ENCODE assay signal across 19 mouse cellular contexts in genomic region chr12:35231414-35232321, GRCm38 (mm10).
A peak's percentile ranks its signal among the peaks of the same experiment; 100 is the strongest.
DNase-seq lines count a peak whose midpoint lies in the region; ATAC-seq and TF ChIP-seq lines count a peak whose summit lies in the region.
"Had no signal": no experiment of that assay in that cellular context is flagged by ENCODE, and none has a peak within 500 bp of the region (broad histone marks: within the 10 kb centered on the region; RNA-seq: fewer than 3 reads in every experiment).

No protein-coding gene starts in this region.

- no peak overlapping the region for H3K27ac ChIP-seq in forebrain, embryonic 11.5 days (ENCODE audit: low read depth, low read length)
- no peak overlapping the region for H3K27ac ChIP-seq in forebrain, embryonic 10.5 days
- no peak overlapping the region for H3K27ac ChIP-seq in midbrain, embryonic 14.5 days (replicated peaks; ENCODE audit: low read depth, low read length)
- H3K27ac ChIP-seq in midbrain, embryonic 11.5 days (ENCODE audit: low read depth, low read length) = no peak overlapping the region
- no peak overlapping the region for H3K27ac ChIP-seq in hindbrain, embryonic 16.5 days (ENCODE audit: low read depth, low read length)
- no peak overlapping the region for H3K27ac ChIP-seq in kidney, adult 2 months (ENCODE audit: insufficient read depth, low read depth, low read length)
- H3K27ac ChIP-seq: embryonic facial prominence, embryonic 13.5 days; heart, adult 2 months; limb, embryonic 13.5 days; liver, embryonic 15.5 days; stomach, embryonic 15.5 days had no signal

- TF ChIP-seq CTCF in kidney, adult 2 months (conservative IDR thresholded peaks at IDR 0.05; ENCODE audit: insufficient read depth, insufficient read length, low read depth, low read length) = no peak

- no peaks in the 10 kb centered on the region for H3K36me3 ChIP-seq in forebrain, embryonic 11.5 days (ENCODE audit: control insufficient read depth, insufficient read depth, low read length)
- no peaks in the 10 kb centered on the region for H3K36me3 ChIP-seq in forebrain, embryonic 10.5 days (replicated peaks)
- no peaks in the 10 kb centered on the region for H3K36me3 ChIP-seq in midbrain, embryonic 14.5 days (ENCODE audit: control insufficient read depth, insufficient read depth, low read length)
- no peaks in the 10 kb centered on the region for H3K36me3 ChIP-seq in midbrain, embryonic 11.5 days (ENCODE audit: control insufficient read depth, insufficient read depth, low read length)
- no peaks in the 10 kb centered on the region for H3K36me3 ChIP-seq in hindbrain, embryonic 16.5 days (ENCODE audit: control insufficient read depth, insufficient read depth, low read length)
- H3K36me3 ChIP-seq in kidney, adult 2 months (ENCODE audit: control insufficient read depth, insufficient read depth, low read length) = no peaks in the 10 kb centered on the region
- H3K36me3 ChIP-seq: embryonic facial prominence, embryonic 13.5 days; limb, embryonic 13.5 days; liver, embryonic 15.5 days; stomach, embryonic 15.5 days had no signal

- no peak for DNase-seq in forebrain, embryonic 11.5 days (ENCODE audit: low spot score)
- DNase-seq in forebrain, embryonic 10.5 days (ENCODE audit: extremely low spot score, low spot score) = no peak
- DNase-seq in midbrain, embryonic 14.5 days = peak; percentile 8
- DNase-seq in midbrain, embryonic 11.5 days (ENCODE audit: low spot score, missing footprints) = no peak
- DNase-seq in heart, adult 8-10 months (ENCODE audit: low spot score) = no peak
- DNase-seq in kidney, adult 2 months = no peak
- DNase-seq: gastrocnemius, postnatal 10 days; heart, adult 2 months; heart, postnatal 4 days; kidney, adult 18-20 months; kidney, postnatal 36 days; lung, postnatal 10 days had no signal

- H3K27me3 ChIP-seq in forebrain, embryonic 11.5 days (ENCODE audit: control insufficient read depth, insufficient read depth, low read length) = no peaks in the 10 kb centered on the region
- no peaks in the 10 kb centered on the region for H3K27me3 ChIP-seq in forebrain, embryonic 10.5 days (ENCODE audit: poor library complexity, severe bottlenecking)
- H3K27me3 ChIP-seq in midbrain, embryonic 14.5 days (ENCODE audit: control insufficient read depth, insufficient read depth, low read length) = no peaks in the 10 kb centered on the region
- no peaks in the 10 kb centered on the region for H3K27me3 ChIP-seq in midbrain, embryonic 11.5 days (ENCODE audit: control insufficient read depth, insufficient read depth, low read length)
- H3K27me3 ChIP-seq in hindbrain, embryonic 16.5 days (replicated peaks; ENCODE audit: control insufficient read depth, insufficient read depth, low read length) = no peaks in the 10 kb centered on the region
- no peaks in the 10 kb centered on the region for H3K27me3 ChIP-seq in kidney, adult 2 months (replicated peaks; ENCODE audit: control insufficient read depth, insufficient read depth, low read length)
- H3K27me3 ChIP-seq: CH12.LX; embryonic facial prominence, embryonic 13.5 days; limb, embryonic 13.5 days; liver, embryonic 15.5 days; stomach, embryonic 15.5 days had no signal

- H3K9ac ChIP-seq in forebrain, embryonic 11.5 days (ENCODE audit: low read length) = no peak overlapping the region
- no peak overlapping the region for H3K9ac ChIP-seq in midbrain, embryonic 14.5 days (replicated peaks; ENCODE audit: low read length)
- H3K9ac ChIP-seq in midbrain, embryonic 11.5 days (ENCODE audit: low read length) = no peak overlapping the region
- H3K9ac ChIP-seq in hindbrain, embryonic 16.5 days (ENCODE audit: low read depth, low read length) = no peak overlapping the region
- H3K9ac ChIP-seq: embryonic facial prominence, embryonic 13.5 days; limb, embryonic 13.5 days; liver, embryonic 15.5 days; stomach, embryonic 15.5 days had no signal

- TF ChIP-seq POLR2A in kidney, adult 2 months (IDR thresholded peaks at IDR 0.05; ENCODE audit: low read depth, low read length) = no peak

- H3K4me2 ChIP-seq in forebrain, embryonic 11.5 days (ENCODE audit: low read depth, low read length, severe bottlenecking) = no peak overlapping the region
- no peak overlapping the region for H3K4me2 ChIP-seq in midbrain, embryonic 14.5 days (ENCODE audit: low read length)
- H3K4me2 ChIP-seq in midbrain, embryonic 11.5 days = no peak overlapping the region
- no peak overlapping the region for H3K4me2 ChIP-seq in hindbrain, embryonic 16.5 days (ENCODE audit: low read length)
- H3K4me2 ChIP-seq: embryonic facial prominence, embryonic 13.5 days; limb, embryonic 13.5 days; liver, embryonic 15.5 days; stomach, embryonic 15.5 days had no signal

- H3K4me3 ChIP-seq in forebrain, embryonic 11.5 days (ENCODE audit: low read depth, low read length) = no peak overlapping the region
- H3K4me3 ChIP-seq in forebrain, embryonic 10.5 days = no peak overlapping the region
- H3K4me3 ChIP-seq in midbrain, embryonic 14.5 days (replicated peaks; ENCODE audit: low read depth, low read length) = no peak overlapping the region
- H3K4me3 ChIP-seq in midbrain, embryonic 11.5 days (ENCODE audit: low read depth, low read length) = no peak overlapping the region
- H3K4me3 ChIP-seq in hindbrain, embryonic 16.5 days (ENCODE audit: low read length) = no peak overlapping the region
- no peak overlapping the region for H3K4me3 ChIP-seq in kidney, adult 2 months (ENCODE audit: insufficient read depth, low read depth, low read length)
- H3K4me3 ChIP-seq: embryonic facial prominence, embryonic 13.5 days; heart, adult 2 months; limb, embryonic 13.5 days; liver, embryonic 15.5 days; stomach, embryonic 15.5 days had no signal

- peak; percentile 58 for ATAC-seq in forebrain, embryonic 11.5 days (replicated peaks; ENCODE audit: low FRiP score)
- no peak; the same call in 1 of the 2 replicates for ATAC-seq in midbrain, embryonic 14.5 days (ENCODE audit: low FRiP score, low TSS enrichment)
- no peak for ATAC-seq in midbrain, embryonic 11.5 days (ENCODE audit: low FRiP score)
- ATAC-seq in hindbrain, embryonic 16.5 days = peak; percentile 78
- ATAC-seq in megakaryocyte progenitor cell, adult 5-6 weeks (replicated peaks; ENCODE audit: poor library complexity) = no peak

- H3K9me3 ChIP-seq in forebrain, embryonic 11.5 days (ENCODE audit: control insufficient read depth, low read length) = no peaks in the 10 kb centered on the region
- no peaks in the 10 kb centered on the region for H3K9me3 ChIP-seq in forebrain, embryonic 10.5 days
- H3K9me3 ChIP-seq in midbrain, embryonic 14.5 days (ENCODE audit: control insufficient read depth, low read length) = no peaks in the 10 kb centered on the region
- H3K9me3 ChIP-seq in midbrain, embryonic 11.5 days (ENCODE audit: control insufficient read depth, low read length) = no peaks in the 10 kb centered on the region
- no peaks in the 10 kb centered on the region for H3K9me3 ChIP-seq in hindbrain, embryonic 16.5 days (ENCODE audit: control insufficient read depth, low read length)
- H3K9me3 ChIP-seq: embryonic facial prominence, embryonic 13.5 days; limb, embryonic 13.5 days; liver, embryonic 15.5 days; stomach, embryonic 15.5 days had no signal

- H3K4me1 ChIP-seq in forebrain, embryonic 11.5 days (replicated peaks; ENCODE audit: control insufficient read depth, insufficient read depth, low read length) = no peaks in the 10 kb centered on the region
- H3K4me1 ChIP-seq in forebrain, embryonic 10.5 days = no peaks in the 10 kb centered on the region
- H3K4me1 ChIP-seq in midbrain, embryonic 14.5 days (ENCODE audit: control insufficient read depth, insufficient read depth, low read length) = no peaks in the 10 kb centered on the region
- no peaks in the 10 kb centered on the region for H3K4me1 ChIP-seq in midbrain, embryonic 11.5 days (ENCODE audit: control insufficient read depth, insufficient read depth, low read length)
- H3K4me1 ChIP-seq in hindbrain, embryonic 16.5 days (ENCODE audit: control insufficient read depth, insufficient read depth, low read depth, low read length) = no peaks in the 10 kb centered on the region
- no peaks in the 10 kb centered on the region for H3K4me1 ChIP-seq in kidney, adult 2 months (ENCODE audit: control insufficient read depth, insufficient read depth, low read length)
- H3K4me1 ChIP-seq: embryonic facial prominence, embryonic 13.5 days; liver, embryonic 15.5 days; stomach, embryonic 15.5 days had no signal

Comparison
In these comparisons a context has a peak if more than half of its experiments do, and no peak if none do; other contexts are left out.
1. ATAC-seq: peak in forebrain, embryonic 11.5 days (single experiment) and hindbrain, embryonic 16.5 days (single experiment); none in midbrain, embryonic 14.5 days (single experiment), midbrain, embryonic 11.5 days (single experiment) and megakaryocyte progenitor cell, adult 5-6 weeks (single experiment).